Mouse (Mus musculus): ENCODE results near the gene Fam76a. TPM values are rescaled to one million over a fixed set of nuclear protein-coding genes. Genes with fewer than 3 reads are reported as not detected.

Fam76a gene
- polyA plus RNA-seq, 1 experiment = 40.2 TPM

- TF ChIP-seq CTCF (IDR thresholded peaks at IDR 0.05; ENCODE audit: extremely low read depth, insufficient read depth, low read length) = no peak
- TF ChIP-seq POLR2A (IDR thresholded peaks at IDR 0.05; ENCODE audit: extremely low read depth, insufficient read depth, low read length) = no peak
- H3K4me3 ChIP-seq (ENCODE audit: insufficient read depth, low read length) = no peak overlapping the region
- peaks cover 2% of the 10 kb centered on the region; the same call in 1 of the 2 replicates for H3K4me1 ChIP-seq (ENCODE audit: control insufficient read depth, insufficient read depth, low read length)
- H3K27ac ChIP-seq (ENCODE audit: insufficient read depth, low read length) = no peak overlapping the region
Measured at GRCm38 (mm10) chr4:132946047-132947001, 24.0 kb upstream of the Fam76a start.

- H3K27ac ChIP-seq (ENCODE audit: insufficient read depth, low read length) = no peak overlapping the region
- no peak overlapping the region for H3K4me3 ChIP-seq (ENCODE audit: insufficient read depth, low read length)
- peaks cover 2% of the 10 kb centered on the region; the same call in 1 of the 2 replicates for H3K4me1 ChIP-seq (ENCODE audit: control insufficient read depth, insufficient read depth, low read length)
- TF ChIP-seq CTCF (IDR thresholded peaks at IDR 0.05; ENCODE audit: extremely low read depth, insufficient read depth, low read length) (peak; percentile 98), POLR2A (IDR thresholded peaks at IDR 0.05; ENCODE audit: extremely low read depth, insufficient read depth, low read length) (no peak)
Measured at GRCm38 (mm10) chr4:132945261-132946046, 23.1 kb upstream of the Fam76a start.

GRCm38 (mm10) chr4:132944776-132945175 is 22.4 kb upstream of the Fam76a start:
- H3K4me3 ChIP-seq (ENCODE audit: insufficient read depth, low read length) = no peak overlapping the region
- no peak overlapping the region for H3K27ac ChIP-seq (ENCODE audit: insufficient read depth, low read length)
- H3K4me1 ChIP-seq (ENCODE audit: control insufficient read depth, insufficient read depth, low read length) = peaks cover 2% of the 10 kb centered on the region; the same call in 1 of the 2 replicates
- TF ChIP-seq POLR2A (IDR thresholded peaks at IDR 0.05; ENCODE audit: extremely low read depth, insufficient read depth, low read length) (no peak), CTCF (IDR thresholded peaks at IDR 0.05; ENCODE audit: extremely low read depth, insufficient read depth, low read length) (no peak)

- TF ChIP-seq CTCF (IDR thresholded peaks at IDR 0.05; ENCODE audit: extremely low read depth, insufficient read depth, low read length) = no peak
- no peak for TF ChIP-seq POLR2A (IDR thresholded peaks at IDR 0.05; ENCODE audit: extremely low read depth, insufficient read depth, low read length)
- Histone ChIP-seq H3K4me1 (ENCODE audit: control insufficient read depth, insufficient read depth, low read length) (peaks cover 2% of the 10 kb centered on the region; the same call in 1 of the 2 replicates), H3K27ac (ENCODE audit: insufficient read depth, low read length) (no peak overlapping the region), H3K4me3 (ENCODE audit: insufficient read depth, low read length) (no peak overlapping the region)
Measured at GRCm38 (mm10) chr4:132944106-132944505, 21.7 kb upstream of the Fam76a start.

- Histone ChIP-seq H3K4me3 (ENCODE audit: insufficient read depth, low read length) (no peak overlapping the region), H3K27ac (ENCODE audit: insufficient read depth, low read length) (no peak overlapping the region), H3K4me1 (ENCODE audit: control insufficient read depth, insufficient read depth, low read length) (peaks cover 2% of the 10 kb centered on the region; the same call in 1 of the 2 replicates)
- TF ChIP-seq CTCF (IDR thresholded peaks at IDR 0.05; ENCODE audit: extremely low read depth, insufficient read depth, low read length) (no peak), POLR2A (IDR thresholded peaks at IDR 0.05; ENCODE audit: extremely low read depth, insufficient read depth, low read length) (no peak)
Measured at GRCm38 (mm10) chr4:132943088-132943487, 20.7 kb upstream of the Fam76a start.

- TF ChIP-seq POLR2A (IDR thresholded peaks at IDR 0.05; ENCODE audit: extremely low read depth, insufficient read depth, low read length) (no peak), CTCF (IDR thresholded peaks at IDR 0.05; ENCODE audit: extremely low read depth, insufficient read depth, low read length) (no peak)
- H3K4me3 ChIP-seq (ENCODE audit: insufficient read depth, low read length) = no peak overlapping the region
- no peaks in the 10 kb centered on the region for H3K4me1 ChIP-seq (ENCODE audit: control insufficient read depth, insufficient read depth, low read length)
- H3K27ac ChIP-seq (ENCODE audit: insufficient read depth, low read length) = no peak overlapping the region
Measured at GRCm38 (mm10) chr4:132941012-132941729, 18.8 kb upstream of the Fam76a start.

GRCm38 (mm10) chr4:132939421-132940127 is 17.2 kb upstream of the Fam76a start:
- H3K4me1 ChIP-seq (ENCODE audit: control insufficient read depth, insufficient read depth, low read length) = no peaks in the 10 kb centered on the region
- H3K27ac ChIP-seq (ENCODE audit: insufficient read depth, low read length) = no peak overlapping the region
- no peak overlapping the region for H3K4me3 ChIP-seq (ENCODE audit: insufficient read depth, low read length)
- peak; percentile 58 for TF ChIP-seq CTCF (IDR thresholded peaks at IDR 0.05; ENCODE audit: extremely low read depth, insufficient read depth, low read length)
- TF ChIP-seq POLR2A (IDR thresholded peaks at IDR 0.05; ENCODE audit: extremely low read depth, insufficient read depth, low read length) = no peak

GRCm38 (mm10) chr4:132938181-132938941 is 16.0 kb upstream of the Fam76a start:
- H3K4me1 ChIP-seq (ENCODE audit: control insufficient read depth, insufficient read depth, low read length) = no peaks in the 10 kb centered on the region
- no peak overlapping the region for H3K27ac ChIP-seq (ENCODE audit: insufficient read depth, low read length)
- no peak overlapping the region for H3K4me3 ChIP-seq (ENCODE audit: insufficient read depth, low read length)
- TF ChIP-seq POLR2A (IDR thresholded peaks at IDR 0.05; ENCODE audit: extremely low read depth, insufficient read depth, low read length) (peak; percentile 69), CTCF (IDR thresholded peaks at IDR 0.05; ENCODE audit: extremely low read depth, insufficient read depth, low read length) (no peak)

Measured in cortical plate, adult 2 months (tissue).